Mouse (Mus musculus) spleen, adult 2 months (tissue): ENCODE results near the gene Myoz1.
A peak's percentile ranks its signal among the peaks of the same experiment; 100 is the strongest.

ENCODE experiments used
- CTCF ChIP-seq: fragments of 200-500 bp; IDR thresholded peaks from 2 replicates; pipeline ENCODE4 v1.5.1; 2011; ENCODE audit warnings: mild to moderate bottlenecking, inconsistent platforms; ENCODE audit not compliant: insufficient read depth, insufficient read length, insufficient replicate concordance; ENCODE audit errors: extremely low read depth
- POLR2A ChIP-seq: fragments of 200-500 bp; IDR thresholded peaks from 2 replicates; pipeline ENCODE4 v1.6.1; 2011; ENCODE audit warnings: low read depth, low read length, inconsistent platforms

DNA sequence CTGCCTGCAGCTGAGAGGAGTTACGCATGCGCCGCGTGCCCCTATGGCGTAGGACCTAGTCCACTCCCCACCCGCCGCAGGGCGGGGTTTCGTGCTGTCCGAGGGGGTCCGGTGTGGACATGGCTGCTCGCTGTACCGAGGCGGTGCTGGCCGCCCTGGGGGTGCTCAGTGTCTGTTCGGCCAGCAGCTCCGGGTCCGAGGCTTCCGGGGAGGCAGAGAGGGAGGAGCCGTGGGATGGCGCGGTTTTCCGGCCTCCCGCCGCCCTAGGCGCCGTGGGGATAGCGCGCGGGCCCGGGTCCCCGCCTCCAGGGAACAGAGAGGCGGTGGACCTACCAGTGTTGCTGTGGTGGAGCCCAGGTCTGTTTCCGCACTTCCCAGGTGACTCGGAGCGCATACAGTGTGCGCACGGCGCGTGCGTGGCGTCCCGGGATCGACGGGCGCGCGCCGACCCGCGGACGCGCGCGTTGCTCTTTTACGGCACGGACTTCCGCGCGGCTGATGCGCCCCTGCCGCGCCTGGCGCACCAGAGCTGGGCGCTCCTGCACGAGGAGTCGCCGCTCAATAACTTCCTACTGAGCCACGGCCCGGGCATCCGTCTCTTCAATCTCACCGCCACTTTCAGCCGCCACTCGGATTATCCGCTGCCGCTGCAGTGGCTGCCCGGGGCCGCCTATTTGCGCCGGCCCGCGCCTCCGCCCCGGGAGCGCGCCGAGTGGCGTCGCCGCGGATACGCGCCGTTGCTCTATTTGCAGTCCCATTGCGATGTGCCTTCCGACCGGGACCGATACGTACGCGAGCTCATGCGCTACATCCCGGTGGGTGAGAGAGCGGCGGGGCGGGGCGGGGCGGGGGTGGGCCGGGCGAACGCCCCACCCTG, 38.8 kb upstream of the Myoz1 start, which contains the start of gene Fut11:
- TF ChIP-seq POLR2A (peak; percentile 44), CTCF (no peak)
